Mouse (Mus musculus): Measurements from ENCODE around the gene Nrgn.

GRCm38 (mm10) chr9:37554279-37554678, 1.6 kb upstream of the Nrgn start:
- no peak for TF ChIP-seq CTCF (IDR thresholded peaks at IDR 0.05; ENCODE audit: extremely low read depth, insufficient read depth, insufficient read length, insufficient replicate concordance)
- no peak for TF ChIP-seq POLR2A (IDR thresholded peaks at IDR 0.05; ENCODE audit: low read depth, low read length)

All from spleen, adult 2 months (tissue).